Mouse (Mus musculus) hindbrain, embryonic 16.5 days (tissue): ENCODE measurements at regions not wholly inside any gene's neighbourhood (a gene's known extent, or its start where the extent isn't known, plus 50 kb on each side); places are given as distances from the start of the nearest gene placed in this dataset.
A peak's percentile ranks its signal among the peaks of the same experiment; 100 is the strongest.

ENCODE experiments used
- ATAC-seq: fragments of 200-750 bp; cut with Nextera tagmentation; 2 replicates; pipeline ENCODE4 v1.8.0; 2017; ENCODE audit warnings: moderate TSS enrichment, moderate library complexity
- H3K27ac ChIP-seq: fragments of 300-500 bp; sonication (generic); 2 replicates; pipeline ENCODE4 v1.5.1; 2014; ENCODE audit warnings: low read depth, mild to moderate bottlenecking, control low read depth, low read length, moderate library complexity
- H3K27me3 ChIP-seq: fragments of 300-500 bp; sonication (generic); replicated peaks from 2 replicates; pipeline ENCODE4 v1.6.1; 2014; ENCODE audit warnings: low read length; ENCODE audit not compliant: control insufficient read depth, insufficient read depth
- H3K36me3 ChIP-seq: fragments of 300-500 bp; sonication (generic); 2 replicates; pipeline ENCODE4 v1.6.1; 2014; ENCODE audit warnings: mild to moderate bottlenecking, low read length, moderate library complexity, mixed read lengths; ENCODE audit not compliant: control insufficient read depth, insufficient read depth
- H3K4me1 ChIP-seq: fragments of 300-500 bp; sonication (generic); 2 replicates; pipeline ENCODE4 v1.6.1; 2014; ENCODE audit warnings: low read depth, low read length; ENCODE audit not compliant: control insufficient read depth, insufficient read depth
- H3K4me2 ChIP-seq: fragments of 300-500 bp; sonication (generic); 2 replicates; pipeline ENCODE4 v1.6.1; 2014; ENCODE audit warnings: mild to moderate bottlenecking, low read length, control low read depth, moderate library complexity
- H3K4me3 ChIP-seq: fragments of 300-500 bp; sonication (generic); 2 replicates; pipeline ENCODE4 v1.5.1; 2014; ENCODE audit warnings: mild to moderate bottlenecking, low read length, control low read depth, moderate library complexity
- H3K9ac ChIP-seq: fragments of 300-500 bp; sonication (generic); 2 replicates; pipeline ENCODE4 v1.6.1; 2014; ENCODE audit warnings: low read depth, mild to moderate bottlenecking, control low read depth, low read length, moderate library complexity
- H3K9me3 ChIP-seq: fragments of 300-500 bp; sonication (generic); 2 replicates; pipeline ENCODE4 v1.6.1; 2014; ENCODE audit warnings: mild to moderate bottlenecking, low read length, moderate library complexity; ENCODE audit not compliant: control insufficient read depth
- WGBS: fragments of 180-500 bp; shearing (Covaris S2); extraction: QIAGEN DNeasy Blood & Tissue Kit; methylation state at CpG from one replicate; pipeline ENCODE4 v1.1.7; 2014; 5-methylcytosine and 5-hydroxymethylcytosine counted together

DNA sequence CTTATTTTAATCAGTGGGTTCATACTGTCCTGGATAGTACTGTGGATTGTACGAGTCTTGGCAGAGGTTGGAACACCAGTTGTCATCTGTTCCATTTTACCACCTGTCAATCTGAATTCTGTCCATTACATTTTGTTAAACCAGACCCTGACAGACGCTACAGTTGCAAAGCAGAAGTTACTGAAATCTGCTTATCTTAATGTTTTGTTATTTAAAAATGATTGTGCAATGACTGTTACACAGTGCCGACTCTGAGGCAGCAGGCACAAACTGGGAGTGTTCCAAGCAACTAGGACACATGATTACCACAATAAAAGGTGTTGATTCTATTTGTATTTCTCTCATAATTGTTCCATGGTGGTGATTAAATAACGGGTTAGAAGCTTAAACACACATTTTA lies 229.8 kb upstream of the Camk1g start:
- no peak for ATAC-seq
- no peak overlapping the region for H3K9ac ChIP-seq

DNA sequence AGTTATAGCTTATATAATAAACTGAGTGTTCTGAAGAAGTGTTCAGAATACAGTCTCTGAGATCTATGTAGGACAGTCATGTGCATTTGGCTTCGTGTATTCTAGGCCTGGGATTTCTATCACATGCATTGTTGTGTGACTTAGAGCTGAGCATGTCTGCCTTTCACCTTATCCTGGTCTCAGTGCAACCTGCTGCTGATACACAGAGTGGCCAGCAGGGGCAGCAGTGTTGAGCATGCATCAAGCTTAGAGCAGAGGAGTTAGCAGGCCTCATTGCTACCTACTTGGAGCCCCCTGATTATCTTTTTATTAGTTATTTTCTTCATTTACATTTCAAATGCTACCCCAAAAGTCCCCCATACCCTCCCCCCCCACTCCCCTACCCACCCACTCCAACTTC lies 229.1 kb upstream of the Camk1g start:
- no peak for ATAC-seq
- Histone ChIP-seq H3K9ac (no peak overlapping the region), H3K4me2 (no peak overlapping the region), H3K27me3 (no peaks in the 10 kb centered on the region), H3K36me3 (no peaks in the 10 kb centered on the region), H3K9me3 (no peaks in the 10 kb centered on the region), H3K27ac (no peak overlapping the region), H3K4me3 (no peak overlapping the region), H3K4me1 (no peaks in the 10 kb centered on the region)
- WGBS, result 35% methylated on average over 1 of the region's 1 CpGs

More for the DNA sequence above, 229.8 kb upstream of the Camk1g start:
- no peaks in the 10 kb centered on the region for H3K36me3 ChIP-seq
- no peak overlapping the region for H3K4me2 ChIP-seq
- WGBS, result 68% methylated on average over 4 of the region's 4 CpGs
- H3K27ac ChIP-seq, result no peak overlapping the region
- no peaks in the 10 kb centered on the region for H3K27me3 ChIP-seq
- H3K4me1 ChIP-seq, result no peaks in the 10 kb centered on the region
- no peak overlapping the region for H3K4me3 ChIP-seq
- H3K9me3 ChIP-seq, result no peaks in the 10 kb centered on the region

DNA sequence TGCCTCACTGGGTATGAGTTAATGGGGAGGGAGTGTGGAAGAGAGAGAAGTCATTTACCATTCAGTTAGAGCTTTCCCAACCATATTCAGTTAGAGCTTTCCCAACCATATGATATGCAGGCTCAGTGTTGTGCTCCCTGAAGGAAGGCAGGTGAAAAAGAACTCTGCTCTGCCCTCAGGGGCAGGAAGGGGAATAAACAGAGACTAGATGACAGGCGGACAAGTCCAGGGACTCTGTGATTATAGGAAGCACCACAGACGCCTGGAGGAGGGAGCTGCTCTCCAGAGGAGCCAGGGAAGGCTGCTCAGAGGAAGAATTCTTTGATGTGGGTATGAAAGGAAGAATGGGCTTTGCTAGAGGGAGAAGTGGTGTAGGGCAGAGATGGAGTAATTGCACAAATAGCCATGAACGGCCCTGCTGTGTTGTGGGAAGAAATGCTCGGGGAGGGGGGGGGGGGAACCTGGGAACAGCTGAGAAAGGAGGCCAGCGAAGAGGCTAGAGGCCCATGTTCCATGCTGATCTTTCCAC lies 220.3 kb upstream of the Camk1g start:
- Histone ChIP-seq H3K27ac (no peak overlapping the region), H3K36me3 (no peaks in the 10 kb centered on the region), H3K9me3 (no peaks in the 10 kb centered on the region), H3K4me2 (no peak overlapping the region), H3K9ac (no peak overlapping the region), H3K27me3 (no peaks in the 10 kb centered on the region), H3K4me1 (peaks cover 9% of the 10 kb centered on the region), H3K4me3 (no peak overlapping the region)
- ATAC-seq, result no peak
- 20% methylated on average over 5 of the region's 5 CpGs for WGBS

DNA sequence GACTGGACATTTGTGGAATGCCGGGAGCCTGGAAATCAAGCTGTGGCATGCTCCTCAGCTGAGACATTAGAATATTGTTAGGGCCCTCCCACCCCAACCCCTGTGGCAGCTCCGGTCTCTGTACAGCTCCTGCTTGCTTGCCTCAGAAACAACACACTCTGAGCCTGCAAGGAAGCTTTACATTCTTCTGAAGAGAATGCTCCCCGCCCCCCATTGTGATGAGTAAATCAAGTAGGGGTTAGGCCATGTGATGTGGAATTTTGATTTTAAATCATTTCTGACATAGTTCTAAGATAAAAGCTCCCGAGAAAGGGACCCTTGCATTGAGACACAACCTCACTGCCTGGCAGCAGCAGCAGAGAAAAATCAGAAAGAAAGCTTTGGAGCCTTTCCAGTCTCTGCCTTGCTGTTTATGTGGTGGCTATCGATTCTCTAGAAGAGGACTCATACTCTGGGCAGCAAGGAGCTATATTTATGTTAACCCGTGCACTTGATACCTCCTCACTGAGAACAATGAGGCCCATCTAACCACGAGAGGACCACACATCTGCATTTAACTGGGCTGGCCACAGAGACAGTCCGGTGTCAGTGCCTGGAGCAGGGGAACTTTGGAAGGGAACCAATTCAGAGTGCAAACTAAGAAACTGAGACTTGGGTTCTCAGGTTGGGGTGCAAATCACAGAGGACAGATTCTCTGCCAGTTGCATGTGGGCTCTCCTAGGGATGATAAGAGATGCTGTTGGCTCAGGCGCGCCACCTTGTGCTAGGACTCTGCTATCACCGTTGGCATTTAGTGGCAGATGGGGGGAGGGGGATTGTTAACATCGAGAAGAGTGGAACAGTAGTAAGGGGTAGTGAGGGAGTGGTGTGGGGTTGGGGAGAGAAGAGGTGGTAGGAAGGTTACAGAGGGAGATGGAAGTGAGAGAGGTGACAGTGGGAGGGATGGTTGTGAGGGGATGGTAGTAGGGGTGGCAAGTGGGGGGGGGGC lies 218.7 kb upstream of the Camk1g start:
- Histone ChIP-seq H3K4me3 (no peak overlapping the region), H3K27me3 (no peaks in the 10 kb centered on the region), H3K9ac (no peak overlapping the region), H3K36me3 (no peaks in the 10 kb centered on the region), H3K9me3 (no peaks in the 10 kb centered on the region), H3K4me1 (peaks cover 9% of the 10 kb centered on the region), H3K27ac (no peak overlapping the region), H3K4me2 (no peak overlapping the region)
- ATAC-seq, result peak; percentile 76
- WGBS, result 15% methylated on average over 12 of the region's 12 CpGs

DNA sequence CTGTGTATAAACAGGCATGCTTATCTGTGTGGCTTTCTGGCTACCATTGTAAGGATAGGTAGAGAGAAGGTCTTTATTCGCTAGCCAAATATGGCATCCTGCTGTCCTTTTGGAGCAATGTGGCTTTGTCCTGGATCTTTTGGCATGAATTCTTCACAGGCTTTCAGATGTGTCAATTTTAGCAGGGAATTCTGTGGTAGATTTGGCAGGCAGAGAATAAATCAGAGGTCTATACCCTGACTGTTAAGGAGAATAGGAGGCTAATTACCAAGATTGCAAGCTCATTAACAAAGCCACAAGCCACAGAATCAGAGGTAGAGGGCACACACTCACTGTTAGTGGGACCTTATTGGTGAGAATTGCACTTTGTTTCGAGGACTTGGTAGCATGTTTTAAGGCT lies 217.2 kb upstream of the Camk1g start:
- Histone ChIP-seq H3K4me1 (peaks cover 9% of the 10 kb centered on the region), H3K4me2 (no peak overlapping the region), H3K36me3 (no peaks in the 10 kb centered on the region), H3K9ac (no peak overlapping the region), H3K9me3 (no peaks in the 10 kb centered on the region), H3K27ac (no peak overlapping the region), H3K27me3 (no peaks in the 10 kb centered on the region), H3K4me3 (no peak overlapping the region)
- 0 out of 2 replicates have a peak, but pooled peaks have one; percentile 15 for ATAC-seq
- 65% methylated on average over 2 of the region's 2 CpGs for WGBS

DNA sequence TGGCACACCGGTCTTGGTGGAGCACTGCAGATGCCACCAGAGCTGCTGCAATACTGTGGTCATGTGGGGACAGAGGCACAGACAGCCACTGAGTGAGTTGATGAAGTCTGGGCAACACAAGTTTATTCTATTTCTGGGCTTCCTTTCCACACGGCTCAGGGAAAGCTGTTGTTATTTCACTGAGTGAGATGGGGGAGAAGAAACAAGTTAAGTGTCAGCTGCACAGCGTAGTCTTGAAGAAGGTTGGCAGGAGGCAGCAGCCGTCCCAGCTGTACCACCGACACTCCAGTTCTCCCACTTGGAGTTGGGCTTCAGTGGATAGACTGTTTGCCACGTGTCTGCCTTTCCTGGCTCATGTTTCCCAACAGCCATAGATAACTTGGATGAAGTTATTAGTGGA lies 216.8 kb upstream of the Camk1g start:
- Histone ChIP-seq H3K27me3 (no peaks in the 10 kb centered on the region), H3K4me3 (no peak overlapping the region), H3K9me3 (no peaks in the 10 kb centered on the region), H3K36me3 (no peaks in the 10 kb centered on the region), H3K4me1 (peaks cover 9% of the 10 kb centered on the region), H3K9ac (no peak overlapping the region), H3K27ac (no peak overlapping the region), H3K4me2 (no peak overlapping the region)
- ATAC-seq, result 0 out of 2 replicates have a peak, but pooled peaks have one; percentile 31
- 48% methylated on average over 6 of the region's 6 CpGs for WGBS

DNA sequence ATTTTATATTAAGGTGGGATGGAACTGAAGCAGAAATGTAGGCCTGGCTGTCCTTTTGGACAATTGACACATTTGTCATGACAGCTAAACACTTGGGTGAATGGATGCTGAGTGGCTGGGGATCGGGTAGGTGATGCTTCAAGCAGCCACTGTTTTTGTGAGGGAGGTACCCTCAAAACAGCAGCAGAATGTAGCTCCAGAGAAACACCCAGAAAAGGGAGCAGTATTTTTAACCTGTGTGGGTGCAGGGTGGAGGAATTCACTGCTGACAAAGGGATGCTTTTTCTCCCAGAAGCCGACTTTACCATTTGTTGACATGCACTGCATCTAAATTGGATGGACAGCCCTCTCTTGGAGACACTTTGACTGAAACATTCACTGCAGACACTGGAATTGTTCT lies 213.7 kb upstream of the Camk1g start:
- ATAC-seq, result no peak
- Histone ChIP-seq H3K36me3 (no peaks in the 10 kb centered on the region), H3K4me3 (no peak overlapping the region), H3K27ac (no peak overlapping the region), H3K4me1 (0 out of 2 replicates have a peak, but pooled peaks cover 2% of the 10 kb centered on the region), H3K9ac (no peak overlapping the region), H3K9me3 (no peaks in the 10 kb centered on the region), H3K27me3 (no peaks in the 10 kb centered on the region), H3K4me2 (no peak overlapping the region)
- WGBS, result 60% methylated on average over 2 of the region's 2 CpGs

DNA sequence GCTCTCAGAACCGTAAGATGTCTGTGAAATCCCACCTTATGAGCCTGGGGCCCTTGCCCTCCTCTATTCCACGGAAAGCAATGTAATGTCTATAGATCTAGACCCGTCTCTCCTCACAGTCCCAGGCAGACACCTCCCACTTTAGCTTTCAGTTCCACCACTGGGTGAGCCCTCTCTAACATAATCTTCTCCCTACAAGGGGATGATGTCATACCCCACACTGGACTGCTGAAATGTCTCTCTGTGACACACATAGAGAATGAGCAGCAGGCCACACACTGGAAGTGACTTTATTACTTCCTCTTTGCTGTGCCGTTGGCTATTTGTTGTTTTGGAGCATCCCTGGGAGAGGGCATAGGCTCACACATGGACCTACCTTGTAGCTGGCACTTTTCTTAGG lies 210.3 kb upstream of the Camk1g start:
- no peaks in the 10 kb centered on the region for H3K27me3 ChIP-seq
- H3K4me3 ChIP-seq, result no peak overlapping the region
- no peaks in the 10 kb centered on the region for H3K36me3 ChIP-seq
- no peak for ATAC-seq
- H3K4me1 ChIP-seq, result peaks cover 5% of the 10 kb centered on the region
- WGBS, result 80% methylated on average over 4 of the region's 4 CpGs
- H3K4me2 ChIP-seq, result no peak overlapping the region
- H3K27ac ChIP-seq, result no peak overlapping the region
- H3K9ac ChIP-seq, result no peak overlapping the region
- H3K9me3 ChIP-seq, result no peaks in the 10 kb centered on the region

DNA sequence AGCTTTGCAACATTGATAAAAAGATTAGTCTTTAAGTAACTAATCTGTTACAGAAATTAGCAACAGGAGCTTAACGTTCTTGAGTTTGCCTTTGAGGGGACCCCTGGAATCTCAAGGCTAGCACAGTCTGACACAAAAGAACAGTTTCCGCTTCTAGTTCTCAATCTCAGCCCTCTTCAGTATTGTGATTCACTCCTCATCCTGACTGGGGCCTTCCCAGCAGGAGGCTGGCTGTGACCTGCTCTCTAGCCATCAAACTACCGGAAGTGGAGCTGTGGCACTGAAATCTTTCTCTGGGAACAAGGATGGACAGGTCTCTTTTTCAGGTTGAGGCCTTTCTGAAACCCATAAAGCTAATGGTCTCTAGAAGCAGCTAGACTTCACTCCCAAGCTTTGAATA lies 209.6 kb upstream of the Camk1g start:
- H3K4me1 ChIP-seq, result peaks cover 5% of the 10 kb centered on the region
- no peaks in the 10 kb centered on the region for H3K9me3 ChIP-seq
- no peaks in the 10 kb centered on the region for H3K27me3 ChIP-seq
- H3K27ac ChIP-seq, result no peak overlapping the region
- H3K36me3 ChIP-seq, result no peaks in the 10 kb centered on the region
- no peak overlapping the region for H3K4me3 ChIP-seq
- no peak overlapping the region for H3K9ac ChIP-seq
- no peak for ATAC-seq
- 53% methylated on average over 3 of the region's 3 CpGs for WGBS
- no peak overlapping the region for H3K4me2 ChIP-seq
